Mouse (Mus musculus): ENCODE data around the gene Fads3.
A peak's percentile ranks its signal among the peaks of the same experiment; 100 is the strongest.

GRCm38 (mm10) chr19:10100631-10101071, 59.3 kb downstream of the Fads3 start:
- peak; percentile 49 for TF ChIP-seq CTCF (IDR thresholded peaks at IDR 0.05; ENCODE audit: low read depth, low read length)
- no peak for TF ChIP-seq POLR2A (IDR thresholded peaks at IDR 0.05; ENCODE audit: borderline replicate concordance, low read depth, low read length)

Data from bone marrow macrophage, adult 2 months (primary cell).